Mouse (Mus musculus): Measurements from ENCODE around the gene Gstm5.

The Gstm5 gene

GRCm38 (mm10) chr3:107869925-107870324 is 25.7 kb upstream of the Gstm5 start:
- in situ Hi-C loops (cut with MboI, MseI), result loop anchor here in 1 of 2 experiments (10.0 kb wide), 1 partner anchor 1995 kb away; the partner anchor contains the start of genes Adora3 and Tmigd3

GRCm38 (mm10) chr3:107873335-107874251 is 22.0 kb upstream of the Gstm5 start:
- in situ Hi-C loops (cut with MboI, MseI), result loop anchor here in 1 of 2 experiments (10.0 kb wide), 1 partner anchor 1999 kb away; the partner anchor contains the start of genes Adora3 and Tmigd3

GRCm38 (mm10) chr3:107875231-107875630 is 20.4 kb upstream of the Gstm5 start:
- in situ Hi-C loops (cut with MboI, MseI), result loop anchor here in 1 of 2 experiments (10.0 kb wide), 1 partner anchor 2000 kb away; the partner anchor contains the start of genes Adora3 and Tmigd3

- in situ Hi-C loops (cut with MboI, MseI), result loop anchor here in 1 of 2 experiments (10.0 kb wide), 1 partner anchor 2002 kb away; the partner anchor contains the start of genes Adora3 and Tmigd3
These were observed 18.6 kb upstream of the Gstm5 start, which contains the start of gene Eps8l3 for GRCm38 (mm10) chr3:107877005-107877404. Eps8l3 (plus strand) TSS chr3:107877229.

- in situ Hi-C loops (cut with MboI, MseI), result loop anchor here in 1 of 2 experiments (10.0 kb wide), 1 partner anchor 2003 kb away; the partner anchor contains the start of genes Adora3 and Tmigd3
These were observed 17.6 kb upstream of the Gstm5 start for GRCm38 (mm10) chr3:107877747-107878736.

GRCm38 (mm10) chr3:107887674-107888495 is 7.7 kb upstream of the Gstm5 start:
- in situ Hi-C loops (cut with MboI, MseI), result loop anchor here in 1 of 2 experiments (10.0 kb wide), 1 partner anchor 1703 kb away; no protein-coding TSS in a partner anchor

GRCm38 (mm10) chr3:107889236-107889635 is 6.4 kb upstream of the Gstm5 start:
- in situ Hi-C loops (cut with MboI, MseI), result loop anchor here in 1 of 2 experiments (10.0 kb wide), 1 partner anchor 1704 kb away; no protein-coding TSS in a partner anchor

- in situ Hi-C loops (cut with MboI, MseI), result no loop called here
These were observed 364 bp upstream of the Gstm5 start for GRCm38 (mm10) chr3:107895194-107895719.

- in situ Hi-C loops (cut with MboI, MseI), result no loop called here
These were observed 3.1 kb downstream of the Gstm5 start for GRCm38 (mm10) chr3:107898691-107899090.

- in situ Hi-C loops (cut with MboI, MseI), result no loop called here
These were observed 5.5 kb downstream of the Gstm5 start for GRCm38 (mm10) chr3:107900955-107901673.

GRCm38 (mm10) chr3:107905942-107906341 is 10.3 kb downstream of the Gstm5 start:
- in situ Hi-C loops (cut with MboI, MseI), result no loop called here

GRCm38 (mm10) chr3:107916674-107917073 is 21.1 kb downstream of the Gstm5 start:
- in situ Hi-C loops (cut with MboI, MseI), result no loop called here

- in situ Hi-C loops (cut with MboI, MseI), result no loop called here
These were observed 21.5 kb downstream of the Gstm5 start for GRCm38 (mm10) chr3:107917097-107917496.

- in situ Hi-C loops (cut with MboI, MseI), result no loop called here
These were observed 22.3 kb downstream of the Gstm5 start for GRCm38 (mm10) chr3:107917783-107918408.

- in situ Hi-C loops (cut with MboI, MseI), result no loop called here
These were observed 24.7 kb downstream of the Gstm5 start for GRCm38 (mm10) chr3:107920348-107920747.

- in situ Hi-C loops (cut with MboI, MseI), result no loop called here
These were observed 29.7 kb downstream of the Gstm5 start for GRCm38 (mm10) chr3:107925335-107925734.

GRCm38 (mm10) chr3:107927841-107928240 is 32.2 kb downstream of the Gstm5 start:
- in situ Hi-C loops (cut with MboI, MseI), result no loop called here

- in situ Hi-C loops (cut with MboI, MseI), result no loop called here
These were observed 33.1 kb downstream of the Gstm5 start for GRCm38 (mm10) chr3:107928691-107929090.

GRCm38 (mm10) chr3:107929243-107929642 is 33.6 kb downstream of the Gstm5 start:
- in situ Hi-C loops (cut with MboI, MseI), result no loop called here
